Mouse (Mus musculus) hindbrain, embryonic 10.5 days (tissue): ENCODE measurements at regions not wholly inside any gene's neighbourhood (a gene's known extent, or its start where the extent isn't known, plus 50 kb on each side); places are given as distances from the start of the nearest gene placed in this dataset.

Source experiments
- DNase-seq: peaks from one replicate; pipeline ENCODE4 v3.0.0-alpha.2; 2017; ENCODE audit warnings: low spot score
- H3K27ac ChIP-seq: fragments of 300-500 bp; sonication (generic); 2 replicates; pipeline ENCODE4 v1.5.1; 2016; ENCODE audit warnings: mild to moderate bottlenecking, moderate library complexity
- H3K27me3 ChIP-seq: fragments of 300-500 bp; sonication (generic); 2 replicates; pipeline ENCODE4 v1.6.1; 2016; ENCODE audit warnings: mild to moderate bottlenecking; ENCODE audit not compliant: poor library complexity, insufficient read depth, severe bottlenecking
- H3K36me3 ChIP-seq: fragments of 300-500 bp; sonication (generic); 2 replicates; pipeline ENCODE4 v1.6.1; 2016; ENCODE audit warnings: mild to moderate bottlenecking, moderate library complexity
- H3K4me1 ChIP-seq: fragments of 300-500 bp; sonication (generic); replicated peaks from 2 replicates; pipeline ENCODE4 v1.6.1; 2016; ENCODE audit warnings: mild to moderate bottlenecking
- H3K4me3 ChIP-seq: fragments of 300-500 bp; sonication (generic); 2 replicates; pipeline ENCODE4 v1.5.1; 2016; ENCODE audit warnings: mild to moderate bottlenecking, moderate library complexity
- H3K9me3 ChIP-seq: fragments of 300-500 bp; sonication (generic); 2 replicates; pipeline ENCODE4 v1.6.1; 2016; ENCODE audit warnings: mild to moderate bottlenecking, moderate library complexity
- WGBS: fragments of 180-500 bp; shearing (Covaris S2); methylation state at CpG from one replicate; pipeline ENCODE4 v1.1.7; 2016; 5-methylcytosine and 5-hydroxymethylcytosine counted together

GRCm38 (mm10) chr12:113341046-113341445 lies 148.3 kb upstream of the Adam6b start:
- Histone ChIP-seq H3K27ac (no peak overlapping the region), H3K9me3 (no peaks in the 10 kb centered on the region), H3K4me1 (no peaks in the 10 kb centered on the region), H3K36me3 (no peaks in the 10 kb centered on the region), H3K4me3 (no peak overlapping the region), H3K27me3 (no peaks in the 10 kb centered on the region)
- WGBS: 71% methylated on average over 3 of the region's 3 CpGs
- no peak for DNase-seq

- Histone ChIP-seq H3K27ac (no peak overlapping the region), H3K36me3 (no peaks in the 10 kb centered on the region), H3K9me3 (0 out of 2 replicates have a peak, but pooled peaks cover 2% of the 10 kb centered on the region), H3K27me3 (no peaks in the 10 kb centered on the region), H3K4me1 (no peaks in the 10 kb centered on the region), H3K4me3 (no peak overlapping the region)
- 69% methylated on average over 2 of the region's 2 CpGs for whole genome bisulfite sequencing
- peak; percentile 2 for DNase-seq
These were observed 134.2 kb upstream of the Adam6b start for GRCm38 (mm10) chr12:113355132-113355531.

GRCm38 (mm10) chr12:113358077-113358476 lies 131.2 kb upstream of the Adam6b start:
- no peak for DNase-seq
- Histone ChIP-seq H3K4me3 (no peak overlapping the region), H3K4me1 (no peaks in the 10 kb centered on the region), H3K36me3 (no peaks in the 10 kb centered on the region), H3K27ac (no peak overlapping the region), H3K27me3 (no peaks in the 10 kb centered on the region), H3K9me3 (0 out of 2 replicates have a peak, but pooled peaks cover 2% of the 10 kb centered on the region)
- 76% methylated on average over 5 of the region's 5 CpGs for WGBS

- Histone ChIP-seq H3K4me3 (no peak overlapping the region), H3K36me3 (no peaks in the 10 kb centered on the region), H3K4me1 (no peaks in the 10 kb centered on the region), H3K9me3 (peaks cover 8% of the 10 kb centered on the region; the same call in 1 of the 2 replicates), H3K27ac (no peak overlapping the region), H3K27me3 (no peaks in the 10 kb centered on the region)
- WGBS: 87% methylated on average over 7 of the region's 7 CpGs
- no peak for DNase-seq
These were observed 129.3 kb upstream of the Adam6b start for GRCm38 (mm10) chr12:113360032-113360431.

GRCm38 (mm10) chr12:113362409-113363038 lies 126.8 kb upstream of the Adam6b start:
- H3K4me1 ChIP-seq: no peaks in the 10 kb centered on the region
- H3K36me3 ChIP-seq: no peaks in the 10 kb centered on the region
- peaks cover 8% of the 10 kb centered on the region; the same call in 1 of the 2 replicates for H3K9me3 ChIP-seq
- H3K27me3 ChIP-seq: no peaks in the 10 kb centered on the region
- WGBS: 75% methylated on average over 2 of the region's 2 CpGs
- no peak overlapping the region for H3K27ac ChIP-seq
- DNase-seq: no peak
- H3K4me3 ChIP-seq: no peak overlapping the region

- no peaks in the 10 kb centered on the region for H3K36me3 ChIP-seq
These were observed 125.3 kb upstream of the Adam6b start for GRCm38 (mm10) chr12:113364023-113364422.

GRCm38 (mm10) chr12:113364437-113364836 lies 124.9 kb upstream of the Adam6b start:
- H3K27me3 ChIP-seq: no peaks in the 10 kb centered on the region
- DNase-seq: no peak
- peaks cover 6% of the 10 kb centered on the region; the same call in 1 of the 2 replicates for H3K9me3 ChIP-seq
- H3K27ac ChIP-seq: no peak overlapping the region
- no peak overlapping the region for H3K4me3 ChIP-seq
- H3K4me1 ChIP-seq: no peaks in the 10 kb centered on the region
- no peaks in the 10 kb centered on the region for H3K36me3 ChIP-seq

More at GRCm38 (mm10) chr12:113364023-113364422, 125.3 kb upstream of the Adam6b start:
- DNase-seq: no peak
- no peak overlapping the region for H3K4me3 ChIP-seq
- H3K27me3 ChIP-seq: no peaks in the 10 kb centered on the region
- H3K9me3 ChIP-seq: peaks cover 6% of the 10 kb centered on the region; the same call in 1 of the 2 replicates
- no peak overlapping the region for H3K27ac ChIP-seq
- H3K4me1 ChIP-seq: no peaks in the 10 kb centered on the region

- DNase-seq: no peak
- Histone ChIP-seq H3K9me3 (peaks cover 6% of the 10 kb centered on the region; the same call in 1 of the 2 replicates), H3K4me1 (no peaks in the 10 kb centered on the region), H3K36me3 (no peaks in the 10 kb centered on the region), H3K4me3 (no peak overlapping the region), H3K27me3 (no peaks in the 10 kb centered on the region), H3K27ac (no peak overlapping the region)
- 60% methylated on average over 2 of the region's 2 CpGs for WGBS
These were observed 123.5 kb upstream of the Adam6b start for GRCm38 (mm10) chr12:113365783-113366182.

- peaks cover 6% of the 10 kb centered on the region; the same call in 1 of the 2 replicates for H3K9me3 ChIP-seq
- H3K27ac ChIP-seq: no peak overlapping the region
- H3K36me3 ChIP-seq: no peaks in the 10 kb centered on the region
- DNase-seq: no peak
- H3K4me1 ChIP-seq: no peaks in the 10 kb centered on the region
- WGBS: 66% methylated on average over 1 of the region's 1 CpGs
- H3K27me3 ChIP-seq: no peaks in the 10 kb centered on the region
- no peak overlapping the region for H3K4me3 ChIP-seq
These were observed 122.9 kb upstream of the Adam6b start for GRCm38 (mm10) chr12:113366394-113366793.

GRCm38 (mm10) chr12:113401578-113402113 lies 87.7 kb upstream of the Adam6b start:
- Histone ChIP-seq H3K4me1 (no peaks in the 10 kb centered on the region), H3K9me3 (peaks cover 17% of the 10 kb centered on the region), H3K27me3 (no peaks in the 10 kb centered on the region), H3K27ac (no peak overlapping the region), H3K36me3 (no peaks in the 10 kb centered on the region), H3K4me3 (no peak overlapping the region)
- DNase-seq: no peak

- WGBS: 80% methylated on average over 2 of the region's 2 CpGs
- Histone ChIP-seq H3K27ac (no peak overlapping the region), H3K27me3 (no peaks in the 10 kb centered on the region), H3K4me1 (no peaks in the 10 kb centered on the region), H3K36me3 (no peaks in the 10 kb centered on the region), H3K4me3 (no peak overlapping the region), H3K9me3 (peaks cover 14% of the 10 kb centered on the region; the same call in 1 of the 2 replicates)
- no peak for DNase-seq
These were observed 86.5 kb upstream of the Adam6b start for GRCm38 (mm10) chr12:113402823-113403222.

GRCm38 (mm10) chr12:113411113-113411512 lies 78.2 kb upstream of the Adam6b start:
- Histone ChIP-seq H3K4me1 (no peaks in the 10 kb centered on the region), H3K4me3 (no peak overlapping the region), H3K27me3 (no peaks in the 10 kb centered on the region), H3K27ac (no peak overlapping the region), H3K9me3 (0 out of 2 replicates have a peak, but pooled peaks cover 14% of the 10 kb centered on the region), H3K36me3 (no peaks in the 10 kb centered on the region)
- 84% methylated on average over 5 of the region's 5 CpGs for WGBS
- DNase-seq: no peak

GRCm38 (mm10) chr12:113413996-113414395 lies 75.3 kb upstream of the Adam6b start:
- Histone ChIP-seq H3K4me1 (no peaks in the 10 kb centered on the region), H3K4me3 (no peak overlapping the region), H3K36me3 (no peaks in the 10 kb centered on the region), H3K27me3 (no peaks in the 10 kb centered on the region), H3K27ac (no peak overlapping the region), H3K9me3 (0 out of 2 replicates have a peak, but pooled peaks cover 7% of the 10 kb centered on the region)
- DNase-seq: no peak
- WGBS: 60% methylated on average over 1 of the region's 1 CpGs
